Mouse (Mus musculus): ENCODE data around the gene Zpr1. TPM values are rescaled to one million over a fixed set of nuclear protein-coding genes. Genes with fewer than 3 reads are reported as not detected.
A peak's percentile ranks its signal among the peaks of the same experiment; 100 is the strongest.

Zpr1 gene
- polyA plus RNA-seq, 1 experiment from 2014 or later = 33.4 TPM

- H3K27ac ChIP-seq (replicated peaks) = no peak overlapping the region
- peaks cover 10% of the 10 kb centered on the region for H3K4me1 ChIP-seq
- H3K4me2 ChIP-seq = no peak overlapping the region
- H3K36me3 ChIP-seq = no peaks in the 10 kb centered on the region
- no peak overlapping the region for H3K4me3 ChIP-seq
- H3K27me3 ChIP-seq (replicated peaks) = peaks cover 6% of the 10 kb centered on the region; the same call in 1 of the 2 replicates
- no peak overlapping the region for H3K9ac ChIP-seq
- ATAC-seq (ENCODE audit: extremely low read depth, insufficient number of reproducible peaks, low FRiP score, low TSS enrichment) = no peak
- 78% methylated on average over 7 of the region's 7 CpGs for WGBS
- no peaks in the 10 kb centered on the region for H3K9me3 ChIP-seq
These were observed 34.0 kb upstream of the Zpr1 start for GRCm38 (mm10) chr9:46238850-46239249.

DNA sequence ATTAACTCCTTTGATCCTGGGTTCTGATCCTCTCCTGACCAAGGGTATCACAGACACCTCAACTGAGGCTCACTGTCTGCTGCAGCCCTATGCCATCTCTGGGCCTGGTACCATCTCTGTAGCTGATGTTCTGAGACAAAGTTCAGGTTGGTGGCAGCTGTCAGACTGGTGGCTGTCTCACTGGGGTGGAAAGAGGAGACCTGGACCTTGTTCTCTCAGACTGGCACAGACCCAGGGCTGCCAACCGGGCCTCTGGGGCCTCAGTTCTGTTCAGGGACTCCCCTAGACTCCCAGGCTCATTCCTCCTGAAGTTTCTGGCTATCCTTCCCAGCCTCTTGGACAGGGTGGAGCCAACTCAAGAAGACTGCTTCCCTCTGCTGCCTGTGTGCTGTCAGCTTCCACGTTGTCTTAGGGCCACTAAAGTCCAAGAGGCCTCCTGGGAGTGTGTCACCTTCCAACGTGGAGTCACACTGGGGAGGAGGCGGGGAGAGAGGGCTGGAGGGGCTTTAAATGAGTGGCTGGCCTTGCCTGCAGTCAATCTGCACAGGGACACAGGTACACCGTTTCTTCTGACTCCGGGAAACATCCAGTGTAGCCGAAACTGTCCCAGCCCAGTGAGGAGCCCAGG lies 32.2 kb upstream of the Zpr1 start, which contains the start of gene Apoa4:
Gene Apoa4 (plus strand): TSS at position 171 of the 628 bp plus-strand sequence.
- H3K27ac ChIP-seq (replicated peaks) = no peak within 1 kb of the TSS
- 0 out of 2 replicates have a peak, but pooled peaks cover 5% of the 10 kb centered on the region for H3K27me3 ChIP-seq (replicated peaks)
- no peak for ATAC-seq (ENCODE audit: extremely low read depth, insufficient number of reproducible peaks, low FRiP score, low TSS enrichment)
- H3K4me1 ChIP-seq = peaks cover 13% of the 10 kb centered on the region
- H3K9me3 ChIP-seq = no peaks in the 10 kb centered on the region
- WGBS = 53% methylated on average over 7 of the region's 7 CpGs
- H3K36me3 ChIP-seq = no peaks in the 10 kb centered on the region
- H3K4me3 ChIP-seq = no peak within 1 kb of the TSS
- H3K4me2 ChIP-seq = no peak within 1 kb of the TSS
- no peak within 1 kb of the TSS for H3K9ac ChIP-seq

- H3K9ac ChIP-seq = no peak overlapping the region
- no peaks in the 10 kb centered on the region for H3K9me3 ChIP-seq
- no peaks in the 10 kb centered on the region for H3K36me3 ChIP-seq
- 0 out of 2 replicates have a peak, but pooled peaks cover 3% of the 10 kb centered on the region for H3K27me3 ChIP-seq (replicated peaks)
- WGBS = 58% methylated on average over 2 of the region's 2 CpGs
- no peak overlapping the region for H3K4me2 ChIP-seq
- peaks cover 13% of the 10 kb centered on the region for H3K4me1 ChIP-seq
- H3K4me3 ChIP-seq = no peak overlapping the region
- no peak for ATAC-seq (ENCODE audit: extremely low read depth, insufficient number of reproducible peaks, low FRiP score, low TSS enrichment)
- no peak overlapping the region for H3K27ac ChIP-seq (replicated peaks)
These were observed 31.0 kb upstream of the Zpr1 start for GRCm38 (mm10) chr9:46241818-46242217.

GRCm38 (mm10) chr9:46243122-46243521 lies 29.7 kb upstream of the Zpr1 start:
- Histone ChIP-seq H3K27ac (replicated peaks) (0 out of 2 replicates have a peak overlapping the region, but pooled peaks have one; percentile 15), H3K9me3 (no peaks in the 10 kb centered on the region), H3K9ac (peak overlapping the region; percentile 40; the same call in 1 of the 2 replicates), H3K4me1 (peaks cover 13% of the 10 kb centered on the region), H3K36me3 (no peaks in the 10 kb centered on the region), H3K27me3 (replicated peaks) (0 out of 2 replicates have a peak, but pooled peaks cover 3% of the 10 kb centered on the region), H3K4me3 (no peak overlapping the region), H3K4me2 (peak overlapping the region; percentile 28; the same call in 1 of the 2 replicates)
- 51% methylated on average over 4 of the region's 4 CpGs for WGBS
- ATAC-seq (ENCODE audit: extremely low read depth, insufficient number of reproducible peaks, low FRiP score, low TSS enrichment) = no peak

GRCm38 (mm10) chr9:46243584-46243983 lies 29.3 kb upstream of the Zpr1 start:
- WGBS = 25% methylated on average over 8 of the region's 8 CpGs
- Histone ChIP-seq H3K27ac (replicated peaks) (0 out of 2 replicates have a peak overlapping the region, but pooled peaks have one; percentile 15), H3K27me3 (replicated peaks) (0 out of 2 replicates have a peak, but pooled peaks cover 3% of the 10 kb centered on the region), H3K9ac (peak overlapping the region; percentile 40; the same call in 1 of the 2 replicates), H3K9me3 (no peaks in the 10 kb centered on the region), H3K4me2 (peak overlapping the region; percentile 28; the same call in 1 of the 2 replicates), H3K4me1 (peaks cover 13% of the 10 kb centered on the region), H3K4me3 (no peak overlapping the region), H3K36me3 (no peaks in the 10 kb centered on the region)
- ATAC-seq (ENCODE audit: extremely low read depth, insufficient number of reproducible peaks, low FRiP score, low TSS enrichment) = no peak

GRCm38 (mm10) chr9:46246752-46247324 lies 26.0 kb upstream of the Zpr1 start:
- Histone ChIP-seq H3K27me3 (replicated peaks) (0 out of 2 replicates have a peak, but pooled peaks cover 3% of the 10 kb centered on the region), H3K36me3 (no peaks in the 10 kb centered on the region), H3K9me3 (no peaks in the 10 kb centered on the region), H3K27ac (replicated peaks) (no peak overlapping the region), H3K9ac (0 out of 2 replicates have a peak overlapping the region, but pooled peaks have one; percentile 1), H3K4me2 (peak overlapping the region; percentile 44), H3K4me3 (no peak overlapping the region), H3K4me1 (peaks cover 13% of the 10 kb centered on the region)
- WGBS = 18% methylated on average over 11 of the region's 11 CpGs
- no peak for ATAC-seq (ENCODE audit: extremely low read depth, insufficient number of reproducible peaks, low FRiP score, low TSS enrichment)

DNA sequence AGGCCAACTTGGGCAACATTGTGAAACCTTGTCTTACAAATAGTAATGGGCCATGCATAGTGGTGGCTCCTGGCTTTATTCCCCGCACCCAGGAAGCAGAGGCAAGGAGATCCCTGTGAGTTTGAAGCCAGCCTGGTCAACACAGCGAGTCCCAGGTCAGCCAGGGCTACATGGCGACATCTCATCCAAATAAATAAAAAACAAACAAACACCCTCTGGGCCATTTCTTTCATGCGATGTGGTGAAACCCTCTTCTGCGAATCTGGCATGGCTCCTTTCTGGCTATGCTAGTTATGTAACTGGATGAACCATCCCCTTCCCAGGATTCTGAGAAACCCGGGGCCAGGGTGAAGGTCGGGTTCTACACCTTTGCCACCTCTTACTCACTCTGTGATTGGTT lies 16.7 kb upstream of the Zpr1 start:
- no peak overlapping the region for H3K9ac ChIP-seq
- 78% methylated on average over 7 of the region's 7 CpGs for WGBS
- no peak for ATAC-seq (ENCODE audit: extremely low read depth, insufficient number of reproducible peaks, low FRiP score, low TSS enrichment)

DNA sequence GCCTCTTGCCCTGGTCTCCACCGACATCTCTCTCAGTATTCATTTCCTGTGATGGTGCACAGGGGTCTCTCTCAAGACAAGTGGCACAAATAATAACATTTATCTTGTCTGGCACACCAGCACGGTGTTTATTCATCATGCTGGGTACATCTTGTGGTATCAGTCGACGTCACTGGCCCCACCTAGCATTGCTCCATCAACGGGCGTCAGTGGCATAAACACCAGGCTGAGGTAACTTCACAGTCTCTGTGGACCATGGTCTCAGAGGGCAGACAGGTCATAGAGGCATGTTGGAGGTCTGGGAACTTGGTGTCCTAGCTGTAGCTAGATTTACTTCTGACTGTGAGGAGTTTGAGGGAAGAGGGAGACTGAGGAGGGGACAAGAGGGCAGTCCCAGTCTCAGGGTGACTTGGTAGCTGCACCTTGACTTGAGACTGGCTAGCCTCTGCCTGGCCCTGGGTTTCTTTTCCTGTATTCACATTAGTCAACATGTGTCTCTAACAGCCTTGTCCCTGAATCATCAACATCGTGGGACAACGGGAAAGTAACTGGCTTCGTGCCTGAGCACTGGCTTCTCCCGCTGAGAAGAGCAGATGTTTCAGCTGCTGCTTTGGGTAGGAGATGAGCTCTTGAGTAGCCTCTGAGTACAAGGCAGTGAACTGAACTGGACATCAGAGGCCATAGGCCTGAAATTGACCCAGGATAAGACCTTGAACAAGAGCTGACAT lies 16.0 kb upstream of the Zpr1 start:
- 78% methylated on average over 10 of the region's 10 CpGs for WGBS
- Histone ChIP-seq H3K4me1 (no peaks in the 10 kb centered on the region), H3K9me3 (no peaks in the 10 kb centered on the region), H3K27ac (replicated peaks) (no peak overlapping the region; the same call in 1 of the 2 replicates), H3K9ac (no peak overlapping the region), H3K4me2 (no peak overlapping the region), H3K27me3 (replicated peaks) (no peaks in the 10 kb centered on the region), H3K36me3 (no peaks in the 10 kb centered on the region), H3K4me3 (no peak overlapping the region)
- ATAC-seq (ENCODE audit: extremely low read depth, insufficient number of reproducible peaks, low FRiP score, low TSS enrichment) = no peak

More for the DNA sequence above, 16.7 kb upstream of the Zpr1 start:
- H3K4me1 ChIP-seq = no peaks in the 10 kb centered on the region
- no peak overlapping the region for H3K4me2 ChIP-seq
- H3K4me3 ChIP-seq = no peak overlapping the region
- H3K27me3 ChIP-seq (replicated peaks) = no peaks in the 10 kb centered on the region
- H3K36me3 ChIP-seq = no peaks in the 10 kb centered on the region
- no peak overlapping the region for H3K27ac ChIP-seq (replicated peaks)
- H3K9me3 ChIP-seq = no peaks in the 10 kb centered on the region

DNA sequence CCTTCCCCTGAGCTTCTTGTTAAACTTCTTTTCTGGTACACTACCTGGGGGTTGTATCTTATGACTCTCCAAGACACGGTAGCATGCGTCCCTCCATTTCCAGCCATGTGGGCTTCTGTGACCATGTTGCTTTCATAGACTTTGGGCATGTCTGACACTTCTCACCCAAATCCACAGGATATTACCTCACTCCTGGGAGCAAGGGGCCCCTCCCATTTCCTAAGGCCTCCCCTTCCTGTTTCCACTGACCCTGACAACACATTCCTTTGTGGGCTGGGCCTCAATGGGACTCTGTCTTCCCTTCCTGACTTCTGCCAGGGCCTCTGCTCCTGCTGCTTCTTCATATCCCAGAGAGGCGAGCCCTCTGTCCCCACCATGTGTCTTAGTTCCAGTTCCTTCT lies 15.3 kb upstream of the Zpr1 start:
- Histone ChIP-seq H3K27ac (replicated peaks) (peak overlapping the region; percentile 69), H3K9me3 (no peaks in the 10 kb centered on the region), H3K4me1 (no peaks in the 10 kb centered on the region), H3K27me3 (replicated peaks) (no peaks in the 10 kb centered on the region), H3K4me3 (no peak overlapping the region), H3K9ac (no peak overlapping the region), H3K4me2 (no peak overlapping the region), H3K36me3 (no peaks in the 10 kb centered on the region)
- no peak for ATAC-seq (ENCODE audit: extremely low read depth, insufficient number of reproducible peaks, low FRiP score, low TSS enrichment)
- WGBS = 67% methylated on average over 3 of the region's 3 CpGs

GRCm38 (mm10) chr9:46259111-46259510 lies 13.8 kb upstream of the Zpr1 start:
- Histone ChIP-seq H3K9me3 (no peaks in the 10 kb centered on the region), H3K4me3 (no peak overlapping the region), H3K4me2 (no peak overlapping the region), H3K27ac (replicated peaks) (no peak overlapping the region), H3K9ac (no peak overlapping the region), H3K36me3 (no peaks in the 10 kb centered on the region), H3K4me1 (no peaks in the 10 kb centered on the region), H3K27me3 (replicated peaks) (no peaks in the 10 kb centered on the region)
- ATAC-seq (ENCODE audit: extremely low read depth, insufficient number of reproducible peaks, low FRiP score, low TSS enrichment) = no peak
- WGBS = 81% methylated on average over 6 of the region's 6 CpGs

DNA sequence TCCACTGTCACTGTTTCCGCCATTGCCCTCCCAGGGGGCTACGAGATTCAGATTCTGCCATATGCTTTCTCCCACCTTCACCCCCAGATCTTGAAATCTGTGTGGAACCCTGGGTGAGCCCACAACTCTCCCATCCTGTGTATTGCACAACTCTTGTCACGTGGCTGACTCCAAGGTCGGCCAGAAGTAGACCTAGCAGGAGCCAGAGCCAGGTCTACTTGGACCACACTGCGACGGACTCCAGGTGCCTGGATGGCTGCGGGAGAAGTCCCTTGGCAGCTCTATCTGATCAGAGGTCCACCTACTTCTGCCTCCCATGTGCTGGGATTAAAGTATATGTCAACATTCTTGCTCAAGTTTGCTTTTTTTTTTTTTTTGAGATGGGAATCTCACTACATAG lies 11.7 kb upstream of the Zpr1 start:
- H3K9me3 ChIP-seq = no peaks in the 10 kb centered on the region
- H3K4me1 ChIP-seq = no peaks in the 10 kb centered on the region
- WGBS = 73% methylated on average over 7 of the region's 7 CpGs
- no peaks in the 10 kb centered on the region for H3K27me3 ChIP-seq (replicated peaks)
- H3K4me2 ChIP-seq = no peak overlapping the region
- no peaks in the 10 kb centered on the region for H3K36me3 ChIP-seq
- H3K27ac ChIP-seq (replicated peaks) = no peak overlapping the region
- no peak overlapping the region for H3K4me3 ChIP-seq
- no peak for ATAC-seq (ENCODE audit: extremely low read depth, insufficient number of reproducible peaks, low FRiP score, low TSS enrichment)
- H3K9ac ChIP-seq = no peak overlapping the region

Measured in heart, embryonic 13.5 days (tissue).